13 mouse cellular contexts compared by ENCODE assay signal in the genomic region with DNA sequence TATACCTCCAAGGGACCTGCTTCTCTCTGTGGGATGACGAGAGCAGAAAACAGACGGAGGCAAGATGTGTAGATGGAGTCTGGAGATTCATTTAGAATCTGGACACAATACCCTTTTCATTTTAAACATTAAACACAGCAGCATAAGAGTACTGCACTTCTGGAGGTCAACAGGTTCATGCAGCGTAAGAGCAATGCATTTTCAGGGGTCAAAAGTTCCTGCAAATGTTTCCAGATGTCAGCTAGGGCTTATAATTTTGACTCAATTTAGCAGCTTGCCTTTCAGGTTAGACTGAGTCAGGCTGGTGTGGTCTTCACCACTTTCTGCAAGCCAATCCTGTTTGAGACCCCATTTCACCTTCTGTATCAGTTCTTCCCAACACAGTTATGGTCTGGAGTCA.
"Had no signal": no experiment of that assay in that cellular context is flagged by ENCODE, and none has a peak within 500 bp of the region (broad histone marks: within the 10 kb centered on the region; RNA-seq: fewer than 3 reads in every experiment).

No protein-coding gene starts in this region.

- H3K27me3 ChIP-seq: midbrain, embryonic 13.5 days; midbrain, embryonic 15.5 days; neural tube, embryonic 12.5 days; stomach, embryonic 15.5 days had no signal

- H3K4me1 ChIP-seq: midbrain, embryonic 13.5 days; midbrain, embryonic 15.5 days; neural tube, embryonic 12.5 days; stomach, embryonic 15.5 days had no signal

- H3K4me3 ChIP-seq: midbrain, embryonic 13.5 days; midbrain, embryonic 15.5 days; neural tube, embryonic 12.5 days; stomach, embryonic 15.5 days had no signal

- H3K27ac ChIP-seq: midbrain, embryonic 13.5 days; midbrain, embryonic 15.5 days; neural tube, embryonic 12.5 days; stomach, embryonic 15.5 days; stomach, postnatal 0 days had no signal

- H3K36me3 ChIP-seq: midbrain, embryonic 13.5 days; midbrain, embryonic 15.5 days; neural tube, embryonic 12.5 days; stomach, embryonic 15.5 days had no signal

- H3K9me3 ChIP-seq: midbrain, embryonic 13.5 days; midbrain, embryonic 15.5 days; neural tube, embryonic 12.5 days; stomach, embryonic 15.5 days had no signal

- DNase-seq: lung, adult 18-20 months; lung, embryonic 14.5 days; lung, postnatal 10 days; lung, postnatal 4 days; right cerebral cortex, postnatal 14 days; thymus, adult 2 months; thymus, postnatal 25 days; thymus, postnatal 4 days had no signal
